Mouse (Mus musculus): ENCODE data around the gene Defb19. TPM values are rescaled to one million over a fixed set of nuclear protein-coding genes. Genes with fewer than 3 reads are reported as not detected.

The Defb19 gene
- polyA plus RNA-seq, 1 experiment from 2014 or later = not detected

DNA sequence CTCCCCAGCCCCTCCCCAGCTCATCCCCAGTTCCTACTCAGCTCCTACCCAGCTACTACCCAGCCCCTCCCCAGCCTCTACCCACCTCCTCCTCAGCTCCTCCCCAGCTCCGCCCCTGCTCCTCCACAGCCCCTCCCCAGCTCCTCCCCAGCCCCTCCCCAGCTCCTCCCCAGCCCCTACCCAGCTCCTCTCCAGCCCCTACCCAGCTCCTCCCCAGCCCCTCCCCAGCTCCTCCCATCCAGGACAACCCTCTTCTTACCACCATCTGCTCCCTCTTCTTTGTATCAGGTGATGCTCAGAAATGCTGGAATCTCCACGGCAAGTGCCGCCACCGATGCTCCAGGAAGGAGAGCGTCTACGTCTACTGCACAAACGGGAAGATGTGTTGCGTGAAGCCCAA is 32.1 kb upstream of the Defb19 start:
- H3K4me3 ChIP-seq = 0 out of 2 replicates have a peak overlapping the region, but pooled peaks have one; percentile 15
- no peak overlapping the region for H3K27ac ChIP-seq
- DNase-seq (ENCODE audit: low spot score) = no peak
- no peaks in the 10 kb centered on the region for H3K36me3 ChIP-seq
- 34% methylated on average over 8 of the region's 8 CpGs for WGBS
- no peaks in the 10 kb centered on the region for H3K9me3 ChIP-seq (replicated peaks)
- H3K27me3 ChIP-seq (ENCODE audit: low read depth, poor library complexity, severe bottlenecking) = no peaks in the 10 kb centered on the region
- H3K4me1 ChIP-seq = peaks cover 13% of the 10 kb centered on the region

DNA sequence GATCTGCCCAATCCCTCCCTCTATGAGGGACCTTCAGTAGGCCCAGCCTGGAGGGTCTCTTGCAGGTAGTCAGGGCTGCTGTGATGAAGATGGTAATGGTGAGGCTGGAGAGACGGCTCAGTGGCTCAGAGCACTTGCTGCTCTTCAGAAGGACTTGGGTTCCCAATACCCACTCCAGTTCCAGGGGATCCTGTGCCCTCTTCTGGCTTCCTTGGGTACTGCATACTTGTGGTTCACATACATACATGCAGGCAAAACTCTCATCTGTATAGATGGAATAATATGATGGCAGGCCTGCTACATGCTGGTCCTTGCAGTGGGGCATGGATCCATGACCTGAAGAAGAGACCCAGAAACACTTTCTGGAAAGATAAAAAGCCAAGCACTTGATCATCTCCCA is 28.6 kb upstream of the Defb19 start:
- peaks cover 15% of the 10 kb centered on the region for H3K4me1 ChIP-seq
- WGBS = 74% methylated on average over 1 of the region's 1 CpGs
- DNase-seq (ENCODE audit: low spot score) = no peak
- no peak overlapping the region for H3K27ac ChIP-seq
- H3K9me3 ChIP-seq (replicated peaks) = no peaks in the 10 kb centered on the region
- H3K4me3 ChIP-seq = no peak overlapping the region
- no peaks in the 10 kb centered on the region for H3K36me3 ChIP-seq
- H3K27me3 ChIP-seq (ENCODE audit: low read depth, poor library complexity, severe bottlenecking) = no peaks in the 10 kb centered on the region

DNA sequence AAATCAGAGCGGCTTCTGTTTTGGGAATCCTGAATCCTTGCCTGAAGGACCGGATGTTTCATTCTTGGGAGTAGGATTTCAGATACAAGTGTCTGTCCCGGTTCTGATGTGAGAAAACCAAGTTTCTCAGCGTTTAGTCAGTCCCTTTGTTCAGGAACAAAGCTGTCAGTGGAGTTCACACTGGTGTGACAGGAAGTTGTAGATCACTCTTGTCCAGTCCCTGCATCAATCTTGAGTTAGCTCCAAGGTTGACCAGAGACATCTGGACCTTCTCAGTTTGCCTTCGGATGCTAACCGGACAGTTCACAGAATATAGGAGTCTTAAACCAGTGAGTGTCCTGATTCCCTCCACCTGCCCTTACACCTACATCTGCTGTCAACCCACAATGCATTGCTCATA is 27.6 kb upstream of the Defb19 start:
- Histone ChIP-seq H3K27me3 (ENCODE audit: low read depth, poor library complexity, severe bottlenecking) (no peaks in the 10 kb centered on the region), H3K4me1 (peaks cover 15% of the 10 kb centered on the region), H3K9me3 (replicated peaks) (no peaks in the 10 kb centered on the region), H3K4me3 (no peak overlapping the region), H3K36me3 (no peaks in the 10 kb centered on the region), H3K27ac (no peak overlapping the region)
- WGBS = 52% methylated on average over 6 of the region's 6 CpGs
- no peak for DNase-seq (ENCODE audit: low spot score)

DNA sequence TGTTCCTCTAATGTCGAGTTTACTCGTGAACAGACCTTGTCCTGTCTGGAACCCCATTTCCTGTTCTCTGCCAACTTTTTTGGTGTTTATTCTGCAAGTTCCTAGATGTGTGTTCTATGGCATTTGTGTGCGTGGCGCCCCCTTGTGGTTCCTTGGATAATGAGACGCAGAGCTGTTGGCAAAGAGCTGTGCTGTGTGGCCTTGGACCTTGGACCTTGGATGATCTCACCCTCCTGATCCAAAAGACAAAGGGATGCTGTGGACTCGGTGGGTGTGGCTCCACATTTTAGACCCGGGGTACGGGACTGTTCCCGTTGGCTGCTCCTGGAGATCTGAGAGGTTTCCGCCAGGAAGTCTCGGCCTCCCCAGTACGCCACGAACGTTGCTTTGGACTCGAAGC is 23.9 kb upstream of the Defb19 start, which contains the start of gene Defb36:
Defb36 (plus strand) TSS at position 271 of the 400 bp plus-strand sequence.
- DNase-seq (ENCODE audit: low spot score) = no peak

DNA sequence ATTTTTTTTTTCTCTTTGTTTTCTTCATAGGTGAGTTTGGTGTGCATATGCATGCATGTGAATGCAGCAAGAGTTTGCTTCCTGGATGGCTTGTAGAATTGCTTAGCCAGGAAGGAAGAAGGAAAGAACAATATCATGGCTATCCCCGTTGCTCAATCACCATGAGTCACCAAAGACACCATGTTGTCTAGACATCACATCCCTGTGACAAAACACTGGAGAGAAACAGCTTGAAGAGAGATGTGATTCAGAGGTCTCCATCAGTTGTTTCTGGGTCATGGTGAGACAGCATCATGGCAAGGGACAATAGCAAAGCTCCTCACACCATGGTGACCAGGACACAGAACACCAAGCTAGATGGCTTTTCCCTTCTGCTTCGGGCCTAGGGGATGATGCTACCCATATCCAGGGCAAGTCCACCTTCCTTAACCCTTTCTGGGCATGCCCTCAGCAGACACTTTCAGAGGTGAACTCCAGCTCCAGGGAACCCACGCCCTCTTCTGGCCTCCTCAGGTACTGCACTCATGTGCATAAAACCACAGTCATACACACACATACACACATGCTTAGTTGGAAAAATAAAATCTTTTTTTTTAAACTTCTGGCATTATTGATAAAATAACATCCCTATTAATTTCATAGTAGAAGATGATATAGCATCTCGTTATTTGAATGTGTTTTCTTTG is 21.3 kb upstream of the Defb19 start:
- H3K4me3 ChIP-seq = no peak overlapping the region
- H3K27me3 ChIP-seq (ENCODE audit: low read depth, poor library complexity, severe bottlenecking) = no peaks in the 10 kb centered on the region
- no peaks in the 10 kb centered on the region for H3K9me3 ChIP-seq (replicated peaks)
- no peak overlapping the region for H3K27ac ChIP-seq
- 78% methylated on average over 4 of the region's 4 CpGs for WGBS
- DNase-seq (ENCODE audit: low spot score) = no peak
- H3K4me1 ChIP-seq = no peaks in the 10 kb centered on the region
- H3K36me3 ChIP-seq = no peaks in the 10 kb centered on the region

More for the DNA sequence above, 23.9 kb upstream of the Defb19 start, which contains the start of gene Defb36:
- H3K4me3 ChIP-seq = no peak within 1 kb of the TSS
- H3K36me3 ChIP-seq = no peaks in the 10 kb centered on the region
- H3K4me1 ChIP-seq = peaks cover 5% of the 10 kb centered on the region; the same call in 1 of the 2 replicates
- WGBS = 85% methylated on average over 15 of the region's 15 CpGs
- H3K9me3 ChIP-seq (replicated peaks) = no peaks in the 10 kb centered on the region
- no peak within 1 kb of the TSS for H3K27ac ChIP-seq
- H3K27me3 ChIP-seq (ENCODE audit: low read depth, poor library complexity, severe bottlenecking) = no peaks in the 10 kb centered on the region

DNA sequence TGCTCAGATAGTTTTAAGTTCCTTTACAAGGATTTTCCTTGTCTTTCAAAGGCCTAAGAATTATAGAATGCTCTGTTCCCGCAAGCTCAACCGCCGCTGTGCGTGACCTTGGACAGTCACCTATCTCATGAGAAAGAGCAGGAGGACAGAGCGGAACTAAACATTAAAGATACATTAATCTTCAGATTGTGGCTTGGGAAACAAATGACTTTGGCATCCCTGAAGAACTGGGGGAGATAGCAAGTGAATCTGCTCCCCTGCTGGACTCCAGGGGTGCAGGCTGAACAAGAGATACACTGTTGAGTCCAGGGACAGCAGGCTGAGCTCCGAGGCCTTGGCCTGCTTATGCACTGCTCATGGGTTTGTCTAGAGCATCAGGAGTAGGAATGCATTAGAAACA is 20.0 kb upstream of the Defb19 start:
- DNase-seq (ENCODE audit: low spot score) = no peak
- Histone ChIP-seq H3K27ac (no peak overlapping the region), H3K36me3 (no peaks in the 10 kb centered on the region), H3K27me3 (ENCODE audit: low read depth, poor library complexity, severe bottlenecking) (no peaks in the 10 kb centered on the region), H3K4me1 (no peaks in the 10 kb centered on the region), H3K4me3 (no peak overlapping the region), H3K9me3 (replicated peaks) (no peaks in the 10 kb centered on the region)
- 92% methylated on average over 6 of the region's 6 CpGs for WGBS

DNA sequence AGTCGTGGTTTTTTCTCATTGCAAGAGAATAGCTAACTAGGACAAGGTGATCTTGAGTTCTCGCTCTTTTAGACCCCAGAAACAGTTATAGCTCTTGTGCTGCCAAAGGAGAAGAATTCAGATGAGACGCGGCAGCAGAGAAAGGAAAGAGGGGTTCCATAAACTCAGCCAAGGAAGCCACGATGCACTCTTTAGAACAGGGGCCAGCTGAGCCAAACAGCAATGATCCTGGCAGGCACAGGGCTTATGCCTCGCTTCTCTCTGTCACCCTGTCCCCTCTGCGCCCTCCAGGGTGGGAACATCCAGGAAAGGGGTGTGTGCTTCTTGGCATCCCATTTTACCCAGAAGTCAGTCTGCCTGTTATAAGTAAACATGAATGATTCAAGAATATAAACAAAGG is 19.2 kb upstream of the Defb19 start, which contains the start of gene Defb45:
Defb45 (minus strand) TSS at position 101 of the 400 bp plus-strand sequence.
- 64% methylated on average over 7 of the region's 7 CpGs for WGBS

DNA sequence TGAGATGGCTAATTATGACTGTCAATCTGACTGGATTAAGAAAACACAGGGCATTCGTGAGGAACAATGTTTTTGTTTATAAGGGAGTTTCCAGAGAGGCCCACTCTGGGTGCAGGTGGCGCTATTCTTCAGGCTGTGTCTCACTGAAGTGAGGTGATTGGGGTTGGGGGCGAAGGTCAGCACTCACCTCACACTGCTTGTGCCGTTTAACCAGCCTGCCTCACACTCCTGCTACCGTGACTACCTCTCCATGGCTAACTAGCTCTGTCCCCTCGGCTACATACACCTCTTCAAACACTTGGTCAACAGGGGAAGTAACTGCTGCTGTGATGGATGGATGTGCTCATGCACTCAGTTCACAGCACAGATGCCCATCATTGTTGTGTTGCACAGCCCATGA is 8.9 kb upstream of the Defb19 start:
- no peaks in the 10 kb centered on the region for H3K4me1 ChIP-seq
- no peak for DNase-seq (ENCODE audit: low spot score)
- H3K36me3 ChIP-seq = no peaks in the 10 kb centered on the region
- H3K9me3 ChIP-seq (replicated peaks) = no peaks in the 10 kb centered on the region
- WGBS = 49% methylated on average over 6 of the region's 6 CpGs
- H3K4me3 ChIP-seq = no peak overlapping the region
- no peaks in the 10 kb centered on the region for H3K27me3 ChIP-seq (ENCODE audit: low read depth, poor library complexity, severe bottlenecking)
- H3K27ac ChIP-seq = no peak overlapping the region

More for the DNA sequence above, 19.2 kb upstream of the Defb19 start, which contains the start of gene Defb45:
- H3K27me3 ChIP-seq (ENCODE audit: low read depth, poor library complexity, severe bottlenecking) = no peaks in the 10 kb centered on the region
- H3K27ac ChIP-seq = no peak within 1 kb of the TSS
- no peaks in the 10 kb centered on the region for H3K36me3 ChIP-seq
- H3K9me3 ChIP-seq (replicated peaks) = no peaks in the 10 kb centered on the region
- DNase-seq (ENCODE audit: low spot score) = no peak
- H3K4me3 ChIP-seq = no peak within 1 kb of the TSS
- no peaks in the 10 kb centered on the region for H3K4me1 ChIP-seq

DNA sequence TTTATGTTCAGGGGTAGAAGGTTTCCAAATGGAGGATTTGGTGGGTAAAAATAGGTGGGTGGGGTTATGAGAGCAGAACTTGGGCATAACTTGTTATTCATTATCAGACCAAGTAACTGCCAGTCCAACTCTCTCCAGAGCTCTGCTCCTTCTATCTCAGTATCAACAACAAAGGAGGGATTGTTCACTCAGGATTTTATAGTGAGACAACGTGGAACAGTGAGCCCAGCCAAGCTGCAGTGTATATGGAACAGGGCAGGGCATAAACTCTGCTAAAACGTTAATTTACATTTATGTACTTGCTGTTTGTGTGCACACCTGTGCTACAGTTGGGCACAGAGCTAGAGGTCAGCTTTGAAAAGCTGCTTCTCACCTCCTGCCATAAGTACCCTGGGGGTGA is 8.3 kb upstream of the Defb19 start:
- no peak for DNase-seq (ENCODE audit: low spot score)
- Histone ChIP-seq H3K27me3 (ENCODE audit: low read depth, poor library complexity, severe bottlenecking) (no peaks in the 10 kb centered on the region), H3K36me3 (no peaks in the 10 kb centered on the region), H3K4me1 (no peaks in the 10 kb centered on the region), H3K27ac (no peak overlapping the region), H3K4me3 (no peak overlapping the region), H3K9me3 (replicated peaks) (no peaks in the 10 kb centered on the region)
- WGBS = 61% methylated on average over 2 of the region's 2 CpGs

DNA sequence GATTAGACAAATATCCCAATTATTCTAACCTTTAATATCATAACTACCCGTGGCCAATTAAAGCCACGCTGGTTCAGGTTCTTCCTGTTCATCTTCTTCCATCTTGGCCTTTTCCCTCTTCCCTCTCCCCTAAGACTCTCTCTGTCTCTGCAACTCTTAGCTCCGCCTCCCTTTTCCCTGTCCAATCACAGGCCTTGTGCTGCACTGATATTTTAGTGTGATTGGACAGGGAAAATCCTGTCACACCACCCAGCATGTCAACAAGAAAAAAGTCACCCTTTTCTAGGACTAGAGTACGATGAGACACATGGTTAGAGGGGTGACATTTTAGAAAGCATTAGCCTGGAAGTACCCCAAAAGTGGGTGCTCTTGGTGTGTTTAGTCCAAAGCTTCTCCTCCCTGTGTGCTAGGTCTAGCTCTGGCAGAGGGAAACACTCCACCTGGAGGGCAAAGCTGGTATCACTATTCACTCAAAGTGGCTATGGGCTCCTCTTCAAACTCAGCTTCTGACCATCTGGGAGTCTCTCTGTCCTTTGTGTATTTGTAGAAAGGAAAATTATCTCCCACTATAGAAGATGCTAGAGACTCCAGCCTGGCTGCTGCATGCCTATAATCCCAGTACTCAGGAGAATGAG is 6.9 kb upstream of the Defb19 start:
- Histone ChIP-seq H3K36me3 (no peaks in the 10 kb centered on the region), H3K27ac (no peak overlapping the region), H3K4me1 (no peaks in the 10 kb centered on the region), H3K27me3 (ENCODE audit: low read depth, poor library complexity, severe bottlenecking) (no peaks in the 10 kb centered on the region), H3K4me3 (no peak overlapping the region), H3K9me3 (replicated peaks) (no peaks in the 10 kb centered on the region)
- WGBS = 74% methylated on average over 4 of the region's 4 CpGs
- DNase-seq (ENCODE audit: low spot score) = no peak

DNA sequence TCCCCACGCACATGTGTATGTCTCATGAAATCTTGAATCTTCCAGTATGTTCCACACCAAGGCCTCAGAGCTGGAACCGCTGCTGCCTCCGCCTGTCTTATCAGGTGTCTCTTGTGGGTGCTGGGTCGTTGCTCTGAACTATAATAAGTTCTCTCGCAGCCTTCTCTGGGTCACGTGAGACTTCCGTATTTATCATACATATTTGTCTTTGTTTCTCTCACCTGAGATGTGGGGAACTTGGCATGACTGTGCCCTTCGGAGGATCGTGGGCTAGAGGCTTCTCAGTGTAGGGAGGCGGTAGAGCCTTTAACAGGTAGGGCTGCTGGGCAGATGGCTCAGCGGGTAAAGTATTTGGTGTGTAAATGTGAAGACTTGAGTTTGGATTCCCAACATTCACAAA is 500 bp upstream of the Defb19 start:
- H3K4me1 ChIP-seq = peaks cover 8% of the 10 kb centered on the region
- no peaks in the 10 kb centered on the region for H3K36me3 ChIP-seq
- H3K27ac ChIP-seq = no peak overlapping the region
- 93% methylated on average over 11 of the region's 11 CpGs for WGBS
- no peaks in the 10 kb centered on the region for H3K27me3 ChIP-seq (ENCODE audit: low read depth, poor library complexity, severe bottlenecking)
- no peak for DNase-seq (ENCODE audit: low spot score)
- no peaks in the 10 kb centered on the region for H3K9me3 ChIP-seq (replicated peaks)
- H3K4me3 ChIP-seq = no peak overlapping the region

DNA sequence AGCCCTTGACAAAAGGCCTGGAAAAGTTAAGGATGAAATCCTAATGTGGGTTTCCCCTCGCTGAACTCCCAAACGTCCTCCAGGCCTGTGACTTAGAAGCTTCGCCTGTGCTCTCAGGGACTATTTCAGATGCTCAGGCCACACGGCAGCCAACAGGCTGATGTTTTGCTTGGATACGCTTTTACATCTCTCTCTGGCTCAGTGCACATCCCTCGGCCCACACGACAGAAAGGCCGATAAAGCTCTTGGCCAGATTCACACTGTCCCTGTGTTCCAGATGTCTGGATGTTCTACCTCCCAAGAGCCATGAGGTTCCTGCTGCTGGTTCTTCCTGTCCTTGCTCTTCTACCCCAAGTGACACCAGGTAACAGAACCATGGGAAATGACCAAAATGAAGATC is 6.6 kb downstream of the Defb19 start:
- WGBS = 89% methylated on average over 8 of the region's 8 CpGs
- no peaks in the 10 kb centered on the region for H3K27me3 ChIP-seq (ENCODE audit: low read depth, poor library complexity, severe bottlenecking)
- DNase-seq (ENCODE audit: low spot score) = no peak
- H3K36me3 ChIP-seq = no peaks in the 10 kb centered on the region
- no peaks in the 10 kb centered on the region for H3K4me1 ChIP-seq
- no peaks in the 10 kb centered on the region for H3K9me3 ChIP-seq (replicated peaks)
- H3K4me3 ChIP-seq = no peak overlapping the region
- no peak overlapping the region for H3K27ac ChIP-seq

DNA sequence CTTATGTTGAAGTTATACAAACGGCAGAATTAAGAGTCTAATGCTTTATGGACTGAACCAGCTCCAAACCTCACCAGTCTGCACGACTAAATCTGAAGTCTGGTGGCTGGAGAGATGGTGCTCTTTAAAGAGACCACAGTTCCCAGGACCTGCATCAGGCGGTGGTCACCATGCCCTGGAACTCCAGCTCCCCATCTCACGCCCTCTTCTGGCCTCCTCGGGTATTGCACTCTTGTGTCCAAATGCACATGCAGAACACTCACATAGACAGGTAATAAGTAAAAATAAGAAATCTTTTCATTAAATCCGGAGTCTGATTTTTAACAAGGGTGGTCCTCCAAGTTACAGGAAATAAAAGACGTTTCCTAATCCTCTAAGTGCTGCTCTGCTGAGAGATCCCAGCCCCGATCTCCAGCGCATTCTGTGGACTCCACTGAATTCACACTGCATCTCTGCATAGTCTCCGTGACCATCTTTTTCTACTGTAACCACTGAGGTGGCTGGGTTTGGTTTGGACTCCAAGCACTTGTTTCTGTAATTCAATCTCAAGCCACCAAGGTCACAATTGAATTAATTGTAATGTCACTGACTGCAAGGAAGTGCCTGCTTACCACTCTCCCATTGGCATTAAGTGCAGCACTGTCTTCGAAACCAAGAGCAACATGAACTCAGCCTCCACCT is 7.9 kb downstream of the Defb19 start, which contains the start of gene Defb21:
Defb21 (plus strand) TSS at position 631 of the 681 bp plus-strand sequence.
- H3K27me3 ChIP-seq (ENCODE audit: low read depth, poor library complexity, severe bottlenecking) = no peaks in the 10 kb centered on the region
- peak; percentile 43 for DNase-seq (ENCODE audit: low spot score)
- WGBS = 65% methylated on average over 11 of the region's 11 CpGs

More for the DNA sequence above, 7.9 kb downstream of the Defb19 start, which contains the start of gene Defb21:
- no peaks in the 10 kb centered on the region for H3K9me3 ChIP-seq (replicated peaks)
- H3K36me3 ChIP-seq = no peaks in the 10 kb centered on the region
- no peak within 1 kb of the TSS for H3K27ac ChIP-seq
- H3K4me3 ChIP-seq = no peak within 1 kb of the TSS
- no peaks in the 10 kb centered on the region for H3K4me1 ChIP-seq
